Mouse (Mus musculus) megakaryocyte-erythroid progenitor cell, adult 5-6 weeks (primary cell): Measurements from ENCODE around the gene Gfra4. TPM values are rescaled to one million over a fixed set of nuclear protein-coding genes. Genes with fewer than 3 reads are reported as not detected.

Experiments used
- ATAC-seq: replicated peaks from 2 replicates; pipeline ENCODE4 v1.8.0; 2016; ENCODE audit warnings: mild to moderate bottlenecking, inconsistent platforms; ENCODE audit not compliant: severe bottlenecking, poor library complexity, low FRiP score, low TSS enrichment
- total RNA-seq, 2 experiments: library from RNA; stranded (forward) in 1 of 2; stranded (reverse) in 1 of 2; fragments of 200-1000, 215-1000 nt in 1 of 2; fragments of >200 nt in 1 of 2; fragmentation: Nextera tagmentation in 1 of 2; gene quantifications; 2 replicates each; pipeline ENCODE4 v1.2.3; 2014 to 2017

Gene Gfra4
- total RNA-seq, 2 experiments from 2014 or later: not detected

DNA sequence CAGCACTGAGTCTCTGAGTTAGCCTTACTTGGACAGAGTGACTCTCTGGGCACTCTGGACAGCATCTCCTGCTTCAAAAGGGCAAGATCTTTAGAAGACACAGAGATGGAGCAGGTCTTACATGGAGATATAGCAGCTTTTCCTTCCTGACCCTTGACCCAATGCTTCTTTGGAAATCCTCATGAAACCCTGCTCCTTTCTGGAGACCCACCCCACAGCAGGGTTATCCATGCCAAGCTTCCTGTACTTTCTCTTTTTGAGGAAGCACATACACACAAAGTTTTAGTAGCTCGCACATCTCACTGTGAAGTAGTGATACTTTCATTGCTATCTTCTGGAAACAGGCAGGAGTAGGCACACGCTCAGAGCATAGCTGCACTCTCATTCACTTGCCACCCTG, 17.7 kb downstream of the Gfra4 start:
- ATAC-seq: no peak

DNA sequence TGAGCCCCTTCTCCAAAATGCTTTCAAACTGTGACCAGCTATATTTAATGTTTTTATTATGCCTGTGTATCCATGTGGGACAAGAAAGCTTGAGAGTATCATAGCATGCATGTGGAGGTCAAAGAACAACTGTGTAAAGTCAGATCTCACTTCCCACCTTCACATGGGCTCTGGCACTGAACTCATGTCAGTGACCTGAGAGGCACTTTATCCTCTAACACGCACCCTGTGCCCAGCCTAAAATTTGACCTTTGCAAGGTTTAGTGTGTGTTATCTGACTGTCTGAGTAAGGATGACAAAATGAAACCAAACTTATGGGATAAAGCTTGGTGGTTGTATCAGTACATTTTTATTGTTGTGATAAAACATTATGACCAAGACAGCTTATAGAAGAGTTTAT, 32.3 kb downstream of the Gfra4 start:
- no peak for ATAC-seq

DNA sequence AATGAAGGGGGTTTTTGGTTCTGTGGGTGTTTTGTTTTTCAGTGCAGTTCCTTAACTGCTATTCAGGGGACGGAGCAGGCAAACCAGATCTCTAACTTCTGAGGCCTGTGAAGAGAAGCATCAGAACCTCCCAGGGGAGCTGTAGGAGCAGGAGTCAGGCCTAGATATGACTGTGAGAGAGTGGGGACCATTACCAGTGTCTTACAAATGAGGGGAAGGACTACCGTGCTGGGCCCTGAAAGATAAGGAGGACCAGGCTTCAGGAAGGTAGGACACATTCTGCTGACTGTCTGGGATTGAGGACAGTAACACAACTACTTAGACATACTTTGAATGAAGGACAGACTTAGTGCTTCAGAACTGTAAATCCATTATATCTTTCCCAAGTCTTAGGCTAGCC, 33.8 kb downstream of the Gfra4 start:
- ATAC-seq: no peak

GRCm38 (mm10) chr2:130992818-130993217, 50.1 kb downstream of the Gfra4 start:
- ATAC-seq: no peak

Other genes with a start within 250 kb of the Gfra4 start
- gene 4930402H24Rik, start 136.7 kb downstream of the Gfra4 start, total RNA-seq (2014; fragmentation: Nextera tagmentation): 22.4 and 37.8 TPM in 2 replicates
- gene 4930402H24Rik, start 136.7 kb downstream of the Gfra4 start, total RNA-seq (2017): 7.5 and 12.6 TPM in 2 replicates
- gene Atrn, start 136.6 kb downstream of the Gfra4 start, total RNA-seq (2014; fragmentation: Nextera tagmentation): 11.3 and 17.0 TPM in 2 replicates
- 7.8 and 10.5 TPM in 2 replicates for gene Atrn, start 136.6 kb downstream of the Gfra4 start, total RNA-seq (2017)
- 0.76 TPM in 1 of 2 replicates, not detected in the other for gene Adam33, start 20.7 kb upstream of the Gfra4 start, total RNA-seq (2014; fragmentation: Nextera tagmentation)
- gene Adam33, start 20.7 kb upstream of the Gfra4 start, total RNA-seq (2017): not detected in 2 replicates
- 0.22 and 0.48 TPM in 2 replicates for gene Siglec1, start 43.7 kb upstream of the Gfra4 start, total RNA-seq (2014; fragmentation: Nextera tagmentation)
- not detected in 2 replicates for gene Siglec1, start 43.7 kb upstream of the Gfra4 start, total RNA-seq (2017)
- gene Hspa12b, start 84.2 kb upstream of the Gfra4 start, total RNA-seq (2014; fragmentation: Nextera tagmentation): 0.44 and 3.9 TPM in 2 replicates
- 1.3 TPM in 1 of 2 replicates, not detected in the other for gene Hspa12b, start 84.2 kb upstream of the Gfra4 start, total RNA-seq (2017)
- not detected in 2 replicates for gene Gm11037, start 90.4 kb upstream of the Gfra4 start, total RNA-seq (2014; fragmentation: Nextera tagmentation)
- not detected in 2 replicates for gene Gm11037, start 90.4 kb upstream of the Gfra4 start, total RNA-seq (2017)
- gene 1700037H04Rik, start 117.0 kb upstream of the Gfra4 start, total RNA-seq (2014; fragmentation: Nextera tagmentation): 92.8 and 94.2 TPM in 2 replicates
- 29.0 and 55.6 TPM in 2 replicates for gene 1700037H04Rik, start 117.0 kb upstream of the Gfra4 start, total RNA-seq (2017)
- 8.0 and 8.8 TPM in 2 replicates for gene Cenpb, start 137.0 kb upstream of the Gfra4 start, total RNA-seq (2014; fragmentation: Nextera tagmentation)
- gene Cenpb, start 137.0 kb upstream of the Gfra4 start, total RNA-seq (2017): 6.8 and 10.8 TPM in 2 replicates
- 8.7 and 21.6 TPM in 2 replicates for gene Cdc25b, start 143.9 kb upstream of the Gfra4 start, total RNA-seq (2014; fragmentation: Nextera tagmentation)
- 5.4 and 19.0 TPM in 2 replicates for gene Cdc25b, start 143.9 kb upstream of the Gfra4 start, total RNA-seq (2017)
- gene Spef1, start 144.2 kb upstream of the Gfra4 start, total RNA-seq (2014; fragmentation: Nextera tagmentation): 3.7 and 4.1 TPM in 2 replicates
- 1.3 and 2.5 TPM in 2 replicates for gene Spef1, start 144.2 kb upstream of the Gfra4 start, total RNA-seq (2017)
- 5.9 and 14.7 TPM in 2 replicates for gene Ap5s1, start 164.0 kb upstream of the Gfra4 start, total RNA-seq (2014; fragmentation: Nextera tagmentation)
- 1.9 and 3.3 TPM in 2 replicates for gene Ap5s1, start 164.0 kb upstream of the Gfra4 start, total RNA-seq (2017)
- gene Mavs, start 191.0 kb upstream of the Gfra4 start, total RNA-seq (2014; fragmentation: Nextera tagmentation): 28.8 and 28.9 TPM in 2 replicates
- gene Mavs, start 191.0 kb upstream of the Gfra4 start, total RNA-seq (2017): 16.9 and 24.8 TPM in 2 replicates
- gene Pank2, start 219.4 kb upstream of the Gfra4 start, total RNA-seq (2014; fragmentation: Nextera tagmentation): 47.4 and 52.7 TPM in 2 replicates
- 56.3 and 94.8 TPM in 2 replicates for gene Pank2, start 219.4 kb upstream of the Gfra4 start, total RNA-seq (2017)